Mouse (Mus musculus): Measurements from ENCODE around the gene Zfp110.

Gene Zfp110

GRCm38 (mm10) chr7:12897655-12898410 lies 63.3 kb downstream of the Zfp110 start, which contains the start of gene Zscan22:
TSS of gene Zscan22 (plus strand) at chr7:12897815.
- peak; percentile 85 for DNase-seq (ENCODE audit: extremely low read depth, low read depth)
